ENCODE assay signal across 8 mouse cellular contexts in genomic region chr9:90113651-90114566, GRCm38 (mm10). TPM values are rescaled to one million over a fixed set of nuclear protein-coding genes. Genes with fewer than 3 reads are reported as not detected.
DNase-seq lines count a peak whose midpoint lies in the region; ATAC-seq lines count a peak whose summit lies in the region.

No protein-coding gene starts in this region.

- no peaks in the 10 kb centered on the region for H3K27me3 ChIP-seq in hindbrain, embryonic 10.5 days (ENCODE audit: insufficient read depth, poor library complexity, severe bottlenecking)

- H3K36me3 ChIP-seq in hindbrain, embryonic 10.5 days = peaks cover 9% of the 10 kb centered on the region

- WGBS in hindbrain, embryonic 10.5 days = under 1% methylated on average over 82 of the region's 82 CpGs

- H3K27ac ChIP-seq in hindbrain, embryonic 10.5 days = peak overlapping the region; percentile 100

- peaks cover 20% of the 10 kb centered on the region for H3K4me1 ChIP-seq in hindbrain, embryonic 10.5 days (replicated peaks)

- no peaks in the 10 kb centered on the region for H3K9me3 ChIP-seq in hindbrain, embryonic 10.5 days

- peak overlapping the region; percentile 96 for H3K4me3 ChIP-seq in hindbrain, embryonic 10.5 days

- peak; percentile 79 for ATAC-seq in frontal cortex, adult (ENCODE audit: low TSS enrichment)

- peak; percentile 92 for DNase-seq in MN1 (ENCODE audit: low spot score)
- DNase-seq in cerebellum, adult 9-10 months = peak; percentile 86
- peak; percentile 89 for DNase-seq in hindbrain, embryonic 10.5 days (ENCODE audit: low spot score)
- peak; percentile 89 to 92 for DNase-seq in layer of hippocampus, postnatal 10 days (ENCODE audit: low spot score in 2 of 2)
- DNase-seq in lung, postnatal 10 days = peak; percentile 95
- DNase-seq in ovary, postnatal 36 days (ENCODE audit: low spot score) = peak; percentile 89
- peak; percentile 92 for DNase-seq in thymus, postnatal 25 days

RNA-seq across cellular contexts. Expression of gene Morf4l1, which starts 0.7 kb away (rescaled TPM):
- polyA plus RNA-seq in hindbrain, embryonic 10.5 days (2016; fragmentation: Nextera tagmentation; extraction: Ambion mirVana) = 538 and 546 TPM in 2 replicates
- 100 to 1,000 TPM; 388 to 417 TPM for total RNA-seq in layer of hippocampus, postnatal 10 days (2021)

RNA-seq across cellular contexts. Expression of gene Adamts7, which starts 49.0 kb away (rescaled TPM):
- polyA plus RNA-seq in hindbrain, embryonic 10.5 days (2016; fragmentation: Nextera tagmentation; extraction: Ambion mirVana) = 16.1 and 16.2 TPM in 2 replicates
- 1 to 10 TPM; 2.7 to 3.5 TPM for total RNA-seq in layer of hippocampus, postnatal 10 days (2021)

RNA-seq across cellular contexts. Expression of gene Ctsh, which starts 60.0 kb away (rescaled TPM):
- 6.7 and 12.4 TPM in 2 replicates for polyA plus RNA-seq in hindbrain, embryonic 10.5 days (2016; fragmentation: Nextera tagmentation; extraction: Ambion mirVana)
- 10 to 100 TPM; 29.2 to 32.6 TPM for total RNA-seq in layer of hippocampus, postnatal 10 days (2021)

Comparison
In these comparisons a context has a peak if more than half of its experiments do, and no peak if none do; other contexts are left out.
1. Peak in every context shown above with its lines: DNase-seq, ATAC-seq, H3K4me3 ChIP-seq and H3K27ac ChIP-seq.